Mouse (Mus musculus): ENCODE measurements around the gene Megf11. TPM values are rescaled to one million over a fixed set of nuclear protein-coding genes. Genes with fewer than 3 reads are reported as not detected.
"Not testable (repeated sequence)": the region's sequence is repeated elsewhere in the genome, so short reads cannot be mapped to it uniquely, and the experiment has no call there.

Gene Megf11
- polyA plus RNA-seq, 1 experiment: 0.94 TPM

- Histone ChIP-seq H3K4me3 (ENCODE audit: low read depth, low read length) (no peak overlapping the region), H3K4me1 (ENCODE audit: control insufficient read depth, insufficient read depth, low read length) (no peaks in the 10 kb centered on the region), H3K9ac (ENCODE audit: low read depth, poor library complexity, severe bottlenecking) (no peak overlapping the region), H3K27ac (ENCODE audit: insufficient read depth, low read length) (no peak overlapping the region), H3K36me3 (ENCODE audit: control insufficient read depth, insufficient read depth, low read length, poor library complexity, severe bottlenecking) (no peaks in the 10 kb centered on the region; the same call in 1 of the 2 replicates), H3K27me3 (ENCODE audit: control insufficient read depth, insufficient read depth, low read length, poor library complexity, severe bottlenecking) (no peaks in the 10 kb centered on the region), H3K9me3 (replicated peaks; ENCODE audit: control insufficient read depth, insufficient read depth, low read length, poor library complexity, severe bottlenecking) (no peaks in the 10 kb centered on the region)
- TF ChIP-seq EP300 (IDR thresholded peaks at IDR 0.05; ENCODE audit: insufficient read depth, low read depth, low read length): no peak
- TF ChIP-seq CTCF (IDR thresholded peaks at IDR 0.05; ENCODE audit: low read depth, low read length): no peak
- no peak for TF ChIP-seq POLR2A (IDR thresholded peaks at IDR 0.05; ENCODE audit: insufficient read depth, low read length)
Observed at GRCm38 (mm10) chr9:64702391-64702790, 317.0 kb downstream of the Megf11 start.

GRCm38 (mm10) chr9:64702937-64703336 is 317.5 kb downstream of the Megf11 start:
- H3K27me3 ChIP-seq (ENCODE audit: control insufficient read depth, insufficient read depth, low read length, poor library complexity, severe bottlenecking): no peaks in the 10 kb centered on the region
- peaks cover under 1% of the 10 kb centered on the region for H3K36me3 ChIP-seq (ENCODE audit: control insufficient read depth, insufficient read depth, low read length, poor library complexity, severe bottlenecking)
- TF ChIP-seq EP300 (IDR thresholded peaks at IDR 0.05; ENCODE audit: insufficient read depth, low read depth, low read length) (no peak), POLR2A (IDR thresholded peaks at IDR 0.05; ENCODE audit: insufficient read depth, low read length) (no peak), CTCF (IDR thresholded peaks at IDR 0.05; ENCODE audit: low read depth, low read length) (no peak)
- H3K9ac ChIP-seq (ENCODE audit: low read depth, poor library complexity, severe bottlenecking): no peak overlapping the region
- no peak overlapping the region for H3K27ac ChIP-seq (ENCODE audit: insufficient read depth, low read length)
- no peaks in the 10 kb centered on the region for H3K9me3 ChIP-seq (replicated peaks; ENCODE audit: control insufficient read depth, insufficient read depth, low read length, poor library complexity, severe bottlenecking)
- no peak overlapping the region for H3K4me3 ChIP-seq (ENCODE audit: low read depth, low read length)
- no peaks in the 10 kb centered on the region for H3K4me1 ChIP-seq (ENCODE audit: control insufficient read depth, insufficient read depth, low read length)

GRCm38 (mm10) chr9:64703420-64703965 is 318.1 kb downstream of the Megf11 start:
- Histone ChIP-seq H3K4me1 (ENCODE audit: control insufficient read depth, insufficient read depth, low read length) (no peaks in the 10 kb centered on the region), H3K27ac (ENCODE audit: insufficient read depth, low read length) (no peak overlapping the region), H3K9ac (ENCODE audit: low read depth, poor library complexity, severe bottlenecking) (no peak overlapping the region), H3K27me3 (ENCODE audit: control insufficient read depth, insufficient read depth, low read length, poor library complexity, severe bottlenecking) (no peaks in the 10 kb centered on the region), H3K9me3 (replicated peaks; ENCODE audit: control insufficient read depth, insufficient read depth, low read length, poor library complexity, severe bottlenecking) (no peaks in the 10 kb centered on the region), H3K4me3 (ENCODE audit: low read depth, low read length) (no peak overlapping the region), H3K36me3 (ENCODE audit: control insufficient read depth, insufficient read depth, low read length, poor library complexity, severe bottlenecking) (peaks cover 6% of the 10 kb centered on the region)
- TF ChIP-seq POLR2A (IDR thresholded peaks at IDR 0.05; ENCODE audit: insufficient read depth, low read length): no peak
- no peak for TF ChIP-seq CTCF (IDR thresholded peaks at IDR 0.05; ENCODE audit: low read depth, low read length)
- no peak for TF ChIP-seq EP300 (IDR thresholded peaks at IDR 0.05; ENCODE audit: insufficient read depth, low read depth, low read length)

GRCm38 (mm10) chr9:64704073-64704840 is 318.8 kb downstream of the Megf11 start:
- Histone ChIP-seq H3K27me3 (ENCODE audit: control insufficient read depth, insufficient read depth, low read length, poor library complexity, severe bottlenecking) (no peaks in the 10 kb centered on the region), H3K4me1 (ENCODE audit: control insufficient read depth, insufficient read depth, low read length) (no peaks in the 10 kb centered on the region), H3K9me3 (replicated peaks; ENCODE audit: control insufficient read depth, insufficient read depth, low read length, poor library complexity, severe bottlenecking) (no peaks in the 10 kb centered on the region), H3K27ac (ENCODE audit: insufficient read depth, low read length) (no peak overlapping the region), H3K4me3 (ENCODE audit: low read depth, low read length) (no peak overlapping the region), H3K9ac (ENCODE audit: low read depth, poor library complexity, severe bottlenecking) (no peak overlapping the region), H3K36me3 (ENCODE audit: control insufficient read depth, insufficient read depth, low read length, poor library complexity, severe bottlenecking) (peaks cover 6% of the 10 kb centered on the region)
- no peak for TF ChIP-seq CTCF (IDR thresholded peaks at IDR 0.05; ENCODE audit: low read depth, low read length)
- no peak for TF ChIP-seq POLR2A (IDR thresholded peaks at IDR 0.05; ENCODE audit: insufficient read depth, low read length)
- TF ChIP-seq EP300 (IDR thresholded peaks at IDR 0.05; ENCODE audit: insufficient read depth, low read depth, low read length): no peak

GRCm38 (mm10) chr9:64710291-64710690 is 324.9 kb downstream of the Megf11 start:
- H3K4me3 ChIP-seq (ENCODE audit: low read depth, low read length); H3K9ac ChIP-seq (ENCODE audit: low read depth, poor library complexity, severe bottlenecking); H3K4me1 ChIP-seq (ENCODE audit: control insufficient read depth, insufficient read depth, low read length); H3K27ac ChIP-seq (ENCODE audit: insufficient read depth, low read length); H3K36me3 ChIP-seq (ENCODE audit: control insufficient read depth, insufficient read depth, low read length, poor library complexity, severe bottlenecking); H3K27me3 ChIP-seq (ENCODE audit: control insufficient read depth, insufficient read depth, low read length, poor library complexity, severe bottlenecking); H3K9me3 ChIP-seq (replicated peaks; ENCODE audit: control insufficient read depth, insufficient read depth, low read length, poor library complexity, severe bottlenecking): not testable (repeated sequence)

GRCm38 (mm10) chr9:64719526-64720163 is 334.2 kb downstream of the Megf11 start:
- Histone ChIP-seq H3K27ac (ENCODE audit: insufficient read depth, low read length) (no peak overlapping the region), H3K4me1 (ENCODE audit: control insufficient read depth, insufficient read depth, low read length) (no peaks in the 10 kb centered on the region), H3K9ac (ENCODE audit: low read depth, poor library complexity, severe bottlenecking) (no peak overlapping the region), H3K36me3 (ENCODE audit: control insufficient read depth, insufficient read depth, low read length, poor library complexity, severe bottlenecking) (peaks cover 2% of the 10 kb centered on the region; the same call in 1 of the 2 replicates), H3K9me3 (replicated peaks; ENCODE audit: control insufficient read depth, insufficient read depth, low read length, poor library complexity, severe bottlenecking) (no peaks in the 10 kb centered on the region), H3K4me3 (ENCODE audit: low read depth, low read length) (no peak overlapping the region), H3K27me3 (ENCODE audit: control insufficient read depth, insufficient read depth, low read length, poor library complexity, severe bottlenecking) (no peaks in the 10 kb centered on the region)
- TF ChIP-seq CTCF (IDR thresholded peaks at IDR 0.05; ENCODE audit: low read depth, low read length) (no peak), EP300 (IDR thresholded peaks at IDR 0.05; ENCODE audit: insufficient read depth, low read depth, low read length) (no peak), POLR2A (IDR thresholded peaks at IDR 0.05; ENCODE audit: insufficient read depth, low read length) (no peak)
